Mouse (Mus musculus) hindbrain, embryonic 12.5 days (tissue): ENCODE measurements around the gene Bcl2. TPM values are rescaled to one million over a fixed set of nuclear protein-coding genes. Genes with fewer than 3 reads are reported as not detected.

Source experiments
- ATAC-seq: fragments of 200-750 bp; cut with Nextera tagmentation; 2 replicates; pipeline ENCODE4 v1.8.0; 2017; ENCODE audit warnings: moderate TSS enrichment; ENCODE audit not compliant: low FRiP score
- H3K27ac ChIP-seq: fragments of 300-500 bp; sonication (generic); 2 replicates; pipeline ENCODE4 v1.5.1; 2016; ENCODE audit warnings: mild to moderate bottlenecking
- H3K27me3 ChIP-seq: fragments of 300-500 bp; sonication (generic); 2 replicates; pipeline ENCODE4 v1.6.1; 2016; ENCODE audit warnings: mild to moderate bottlenecking
- H3K36me3 ChIP-seq: fragments of 300-500 bp; sonication (generic); 2 replicates; pipeline ENCODE4 v1.6.1; 2016; ENCODE audit warnings: mild to moderate bottlenecking
- H3K4me1 ChIP-seq: fragments of 300-500 bp; sonication (generic); 2 replicates; pipeline ENCODE4 v1.6.1; 2016
- H3K4me2 ChIP-seq: fragments of 300-500 bp; sonication (generic); replicated peaks from 2 replicates; pipeline ENCODE4 v1.6.1; 2016; ENCODE audit warnings: mild to moderate bottlenecking
- H3K4me3 ChIP-seq: fragments of 300-500 bp; sonication (generic); 2 replicates; pipeline ENCODE4 v1.5.1; 2016; ENCODE audit warnings: mild to moderate bottlenecking
- H3K9ac ChIP-seq: fragments of 300-500 bp; sonication (generic); 2 replicates; pipeline ENCODE4 v1.6.1; 2016; ENCODE audit warnings: mild to moderate bottlenecking, moderate library complexity
- H3K9me3 ChIP-seq: fragments of 300-500 bp; sonication (generic); replicated peaks from 2 replicates; pipeline ENCODE4 v1.6.1; 2016; ENCODE audit warnings: mild to moderate bottlenecking
- WGBS: fragments of 180-500 bp; shearing (Covaris S2); methylation state at CpG from one replicate; pipeline ENCODE4 v1.1.7; 2016; 5-methylcytosine and 5-hydroxymethylcytosine counted together
- polyA plus RNA-seq: library from polyadenylated mRNA; unstranded; fragments of >200 nt; fragmentation: Nextera tagmentation; extraction: Ambion mirVana; gene quantifications from 2 replicates; pipeline ENCODE4 v1.2.1, GENCODE M21; 2016

Bcl2 gene
- polyA plus RNA-seq, 1 experiment from 2014 or later, result 15.5 TPM

- Histone ChIP-seq H3K36me3 (no peaks in the 10 kb centered on the region), H3K27ac (no peak overlapping the region), H3K9ac (no peak overlapping the region), H3K4me2 (no peak overlapping the region), H3K4me1 (no peaks in the 10 kb centered on the region), H3K9me3 (no peaks in the 10 kb centered on the region), H3K27me3 (no peaks in the 10 kb centered on the region), H3K4me3 (no peak overlapping the region)
- no peak for ATAC-seq
- whole genome bisulfite sequencing, result 81% methylated on average over 5 of the region's 5 CpGs
These were observed 191.1 kb downstream of the Bcl2 start for GRCm38 (mm10) chr1:106523009-106523408.

- Histone ChIP-seq H3K27me3 (no peaks in the 10 kb centered on the region), H3K9ac (no peak overlapping the region), H3K4me2 (no peak overlapping the region), H3K4me3 (no peak overlapping the region), H3K36me3 (no peaks in the 10 kb centered on the region), H3K9me3 (no peaks in the 10 kb centered on the region), H3K27ac (no peak overlapping the region), H3K4me1 (no peaks in the 10 kb centered on the region)
- 84% methylated on average over 6 of the region's 6 CpGs for WGBS
- no peak for ATAC-seq
These were observed 196.4 kb downstream of the Bcl2 start for GRCm38 (mm10) chr1:106517591-106518177.

GRCm38 (mm10) chr1:106517099-106517498 lies 197.0 kb downstream of the Bcl2 start:
- no peaks in the 10 kb centered on the region for H3K36me3 ChIP-seq
- H3K27ac ChIP-seq, result no peak overlapping the region
- H3K4me1 ChIP-seq, result no peaks in the 10 kb centered on the region
- H3K9ac ChIP-seq, result no peak overlapping the region
- no peaks in the 10 kb centered on the region for H3K9me3 ChIP-seq
- no peak overlapping the region for H3K4me2 ChIP-seq
- ATAC-seq, result no peak
- 80% methylated on average over 1 of the region's 1 CpGs for WGBS
- no peak overlapping the region for H3K4me3 ChIP-seq
- H3K27me3 ChIP-seq, result no peaks in the 10 kb centered on the region

- Histone ChIP-seq H3K4me2 (no peak overlapping the region), H3K9me3 (no peaks in the 10 kb centered on the region), H3K9ac (no peak overlapping the region), H3K36me3 (no peaks in the 10 kb centered on the region), H3K4me3 (no peak overlapping the region), H3K4me1 (no peaks in the 10 kb centered on the region), H3K27me3 (no peaks in the 10 kb centered on the region), H3K27ac (no peak overlapping the region)
- WGBS, result 92% methylated on average over 6 of the region's 6 CpGs
- ATAC-seq, result no peak
These were observed 198.5 kb downstream of the Bcl2 start for GRCm38 (mm10) chr1:106515611-106516010.

- Histone ChIP-seq H3K9ac (no peak overlapping the region), H3K9me3 (no peaks in the 10 kb centered on the region), H3K4me2 (no peak overlapping the region), H3K36me3 (no peaks in the 10 kb centered on the region), H3K4me3 (no peak overlapping the region), H3K27me3 (no peaks in the 10 kb centered on the region), H3K4me1 (no peaks in the 10 kb centered on the region), H3K27ac (no peak overlapping the region)
- 34% methylated on average over 7 of the region's 7 CpGs for WGBS
- ATAC-seq, result no peak
These were observed 200.0 kb downstream of the Bcl2 start for GRCm38 (mm10) chr1:106513890-106514643.

- no peaks in the 10 kb centered on the region for H3K9me3 ChIP-seq
- no peak overlapping the region for H3K4me2 ChIP-seq
- H3K27me3 ChIP-seq, result no peaks in the 10 kb centered on the region
- no peaks in the 10 kb centered on the region for H3K4me1 ChIP-seq
- 69% methylated on average over 4 of the region's 4 CpGs for whole genome bisulfite sequencing
- no peak overlapping the region for H3K9ac ChIP-seq
- no peak overlapping the region for H3K4me3 ChIP-seq
- H3K27ac ChIP-seq, result no peak overlapping the region
- no peaks in the 10 kb centered on the region for H3K36me3 ChIP-seq
- ATAC-seq, result no peak
These were observed 200.6 kb downstream of the Bcl2 start for GRCm38 (mm10) chr1:106513481-106513880.

GRCm38 (mm10) chr1:106511593-106511992 lies 202.5 kb downstream of the Bcl2 start:
- peak; percentile 68; the same call in 1 of the 2 replicates for ATAC-seq
- H3K4me3 ChIP-seq, result no peak overlapping the region
- 26% methylated on average over 6 of the region's 6 CpGs for WGBS
- H3K36me3 ChIP-seq, result no peaks in the 10 kb centered on the region
- H3K4me1 ChIP-seq, result no peaks in the 10 kb centered on the region
- H3K4me2 ChIP-seq, result no peak overlapping the region
- H3K27me3 ChIP-seq, result no peaks in the 10 kb centered on the region
- H3K9ac ChIP-seq, result no peak overlapping the region
- no peaks in the 10 kb centered on the region for H3K9me3 ChIP-seq
- H3K27ac ChIP-seq, result no peak overlapping the region

- H3K27ac ChIP-seq, result no peak overlapping the region
- no peaks in the 10 kb centered on the region for H3K36me3 ChIP-seq
- no peaks in the 10 kb centered on the region for H3K4me1 ChIP-seq
- H3K9ac ChIP-seq, result no peak overlapping the region
- 0 out of 2 replicates have a peak, but pooled peaks have one; percentile 46 for ATAC-seq
- H3K4me2 ChIP-seq, result no peak overlapping the region
- H3K9me3 ChIP-seq, result no peaks in the 10 kb centered on the region
- no peak overlapping the region for H3K4me3 ChIP-seq
- 86% methylated on average over 1 of the region's 1 CpGs for WGBS
- H3K27me3 ChIP-seq, result no peaks in the 10 kb centered on the region
These were observed 206.5 kb downstream of the Bcl2 start for GRCm38 (mm10) chr1:106507556-106507955.

GRCm38 (mm10) chr1:106503910-106504309 lies 210.2 kb downstream of the Bcl2 start:
- H3K4me3 ChIP-seq, result no peak overlapping the region
- H3K36me3 ChIP-seq, result no peaks in the 10 kb centered on the region
- no peak for ATAC-seq
- no peaks in the 10 kb centered on the region for H3K9me3 ChIP-seq
- no peak overlapping the region for H3K4me2 ChIP-seq
- H3K27ac ChIP-seq, result no peak overlapping the region
- no peaks in the 10 kb centered on the region for H3K4me1 ChIP-seq
- 93% methylated on average over 3 of the region's 3 CpGs for WGBS
- no peak overlapping the region for H3K9ac ChIP-seq
- H3K27me3 ChIP-seq, result no peaks in the 10 kb centered on the region

GRCm38 (mm10) chr1:106503407-106503806 lies 210.7 kb downstream of the Bcl2 start:
- no peak overlapping the region for H3K4me3 ChIP-seq
- 94% methylated on average over 4 of the region's 4 CpGs for WGBS
- ATAC-seq, result no peak
- no peaks in the 10 kb centered on the region for H3K36me3 ChIP-seq
- H3K9ac ChIP-seq, result no peak overlapping the region
- H3K4me2 ChIP-seq, result no peak overlapping the region
- no peak overlapping the region for H3K27ac ChIP-seq
- no peaks in the 10 kb centered on the region for H3K4me1 ChIP-seq
- no peaks in the 10 kb centered on the region for H3K27me3 ChIP-seq
- H3K9me3 ChIP-seq, result no peaks in the 10 kb centered on the region

GRCm38 (mm10) chr1:106497999-106498398 lies 216.1 kb downstream of the Bcl2 start:
- WGBS, result 78% methylated on average over 2 of the region's 2 CpGs
- Histone ChIP-seq H3K27ac (no peak overlapping the region), H3K36me3 (no peaks in the 10 kb centered on the region), H3K9ac (no peak overlapping the region), H3K9me3 (no peaks in the 10 kb centered on the region), H3K4me1 (no peaks in the 10 kb centered on the region), H3K4me2 (no peak overlapping the region), H3K27me3 (no peaks in the 10 kb centered on the region), H3K4me3 (no peak overlapping the region)
- ATAC-seq, result no peak
